Mouse (Mus musculus) gastrocnemius, adult 18-20 months (tissue): ENCODE results near the gene Cdk12. TPM values are rescaled to one million over a fixed set of nuclear protein-coding genes. Genes with fewer than 3 reads are reported as not detected.

ENCODE experiments used
- microRNA-seq: library from miRNA; unstranded; fragments of <30 nt; microRNA quantifications from one replicate; pipeline ENCODE4 v1.2.0, GENCODE M21; 2021
- total RNA-seq, 2 experiments: library from RNA; stranded (reverse); gene quantifications; 2 replicates each; pipeline ENCODE4 v1.2.3; 2021

The Cdk12 gene
- total RNA-seq, 2 experiments from 2014 or later, result 11.9 to 13.5 TPM

Small RNAs within 50 kb of the gene (microRNA-seq; reads per million reads assigned to microRNA genes)
- gene Gm27399, result not detected
- 1.0 reads per million for gene Mir5119

Other genes starting within 250 kb of the Cdk12 start
- gene Plxdc1, start 216.6 kb upstream of the Cdk12 start, total RNA-seq, result 1 to 10 TPM; 2.1 to 2.6 TPM
- under 1 TPM in 1 of 2 experiments, not detected in 1; 0.26 TPM for gene Arl5c, start 206.9 kb upstream of the Cdk12 start, total RNA-seq
- gene Cacnb1, start 180.0 kb upstream of the Cdk12 start, total RNA-seq, result 100 to 1,000 TPM; 167 to 198 TPM
- gene Rpl19, start 176.3 kb upstream of the Cdk12 start, total RNA-seq, result 100 to 1,000 TPM; 457 to 462 TPM
- under 1 TPM; 0.14 to 0.16 TPM for gene Stac2, start 149.6 kb upstream of the Cdk12 start, total RNA-seq
- 1 to 10 TPM; 8.9 to 9.3 TPM for gene Fbxl20, start 52.7 kb upstream of the Cdk12 start, total RNA-seq
- gene Med1, start 9.8 kb upstream of the Cdk12 start, total RNA-seq, result 10 to 100 TPM; 24.5 to 25.3 TPM
- gene Neurod2, start 126.6 kb downstream of the Cdk12 start, total RNA-seq, result not detected
- gene Ppp1r1b, start 145.3 kb downstream of the Cdk12 start, total RNA-seq, result under 1 TPM; 0.18 to 0.31 TPM
- gene Stard3, start 155.3 kb downstream of the Cdk12 start, total RNA-seq, result 10 to 100 TPM; 11.1 to 13.6 TPM
- 1,000 to 10,000 TPM; 3,864 to 4,194 TPM for gene Tcap, start 180.8 kb downstream of the Cdk12 start, total RNA-seq
- gene Pnmt, start 183.4 kb downstream of the Cdk12 start, total RNA-seq, result 1 to 10 TPM; 1.2 to 8.2 TPM
- 1 to 10 TPM; 2.3 to 3.7 TPM for gene Pgap3, start 197.4 kb downstream of the Cdk12 start, total RNA-seq
- 1 to 10 TPM; 1.1 to 1.7 TPM for gene Erbb2, start 209.4 kb downstream of the Cdk12 start, total RNA-seq
- gene Mien1, start 235.9 kb downstream of the Cdk12 start, total RNA-seq, result 10 to 100 TPM; 36.0 to 37.8 TPM
- gene Grb7, start 243.3 kb downstream of the Cdk12 start, total RNA-seq, result under 1 TPM in 1 of 2 experiments, not detected in 1; 0.12 TPM